9 mouse cellular contexts compared by ENCODE assay signal in the genomic region with DNA sequence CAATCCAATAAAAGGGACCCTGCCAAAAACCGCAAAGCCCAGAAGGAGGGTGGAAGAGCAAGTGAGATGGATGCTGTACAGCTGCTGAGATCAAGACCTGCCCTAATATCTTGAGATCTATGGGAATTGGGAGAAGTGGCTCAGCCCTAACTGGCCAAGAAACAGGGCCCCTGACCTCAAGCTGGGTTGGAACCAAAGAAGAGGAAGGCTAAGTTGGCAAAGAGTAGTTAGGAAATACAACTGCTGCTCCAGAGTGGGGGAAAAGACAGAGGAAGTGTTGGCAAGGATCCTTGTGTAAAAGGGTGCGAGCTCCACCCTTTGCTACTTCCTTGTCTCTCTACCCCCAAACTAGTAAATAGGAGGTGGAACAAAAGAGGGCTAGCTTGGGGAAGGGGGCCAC. TPM values are rescaled to one million over a fixed set of nuclear protein-coding genes. Genes with fewer than 3 reads are reported as not detected.
DNase-seq lines count a peak whose midpoint lies in the region; ATAC-seq and TF ChIP-seq lines count a peak whose summit lies in the region.
"Had no signal": no experiment of that assay in that cellular context is flagged by ENCODE, and none has a peak within 500 bp of the region (broad histone marks: within the 10 kb centered on the region; RNA-seq: fewer than 3 reads in every experiment).

No protein-coding gene starts in this region.

- no peak for TF ChIP-seq CTCF in spleen, adult 2 months (IDR thresholded peaks at IDR 0.05; ENCODE audit: extremely low read depth, insufficient read depth, insufficient read length, insufficient replicate concordance)
- TF ChIP-seq CTCF in cerebellum, adult 2 months (IDR thresholded peaks at IDR 0.05; ENCODE audit: borderline replicate concordance, insufficient read depth, low read depth, low read length): no peak

- H3K4me2 ChIP-seq in intestine, embryonic 16.5 days (ENCODE audit: low read depth, low read length): peak overlapping the region; percentile 46

- no peak for TF ChIP-seq POLR2A in spleen, adult 2 months (IDR thresholded peaks at IDR 0.05; ENCODE audit: low read depth, low read length)
- no peak for TF ChIP-seq POLR2A in cerebellum, adult 2 months (IDR thresholded peaks at IDR 0.05; ENCODE audit: borderline replicate concordance, insufficient read depth, low read length)

- no peak for ATAC-seq in intestine, embryonic 16.5 days

- peaks cover 34% of the 10 kb centered on the region for H3K36me3 ChIP-seq in spleen, adult 2 months (ENCODE audit: control insufficient read depth, insufficient read depth, low read length)
- H3K36me3 ChIP-seq in intestine, embryonic 16.5 days (ENCODE audit: control insufficient read depth, insufficient read depth, low read length): peaks cover 6% of the 10 kb centered on the region; the same call in 1 of the 2 replicates

- no peaks in the 10 kb centered on the region for H3K27me3 ChIP-seq in spleen, adult 2 months (ENCODE audit: control insufficient read depth, insufficient read depth, low read length)
- H3K27me3 ChIP-seq in intestine, embryonic 16.5 days (replicated peaks; ENCODE audit: control insufficient read depth, insufficient read depth, low read length): no peaks in the 10 kb centered on the region
- H3K27me3 ChIP-seq in cerebellum, adult 2 months (ENCODE audit: control insufficient read depth, insufficient read depth, low read length): no peaks in the 10 kb centered on the region
- H3K27me3 ChIP-seq: Patski had no signal

- H3K9ac ChIP-seq in intestine, embryonic 16.5 days (ENCODE audit: low read depth, low read length): peak overlapping the region; percentile 69

- peaks cover 8% of the 10 kb centered on the region; the same call in 1 of the 2 replicates for H3K4me1 ChIP-seq in spleen, adult 2 months (ENCODE audit: control insufficient read depth, insufficient read depth, insufficient read length)
- H3K4me1 ChIP-seq in intestine, embryonic 16.5 days (ENCODE audit: control insufficient read depth, insufficient read depth, low read length): peaks cover 6% of the 10 kb centered on the region
- no peaks in the 10 kb centered on the region; the same call in 1 of the 2 replicates for H3K4me1 ChIP-seq in cerebellum, adult 2 months (ENCODE audit: control insufficient read depth, insufficient read depth, low read length)

- no peak for DNase-seq in spleen, adult 2 months (ENCODE audit: low read depth in 1 of 2, low spot score in 2 of 2)
- DNase-seq in spleen, postnatal 10 days (ENCODE audit: low spot score in 2 of 2): no peak
- peak; percentile 42 for DNase-seq in lung, postnatal 14 days
- no peak for DNase-seq in ovary, adult 18-20 months (ENCODE audit: low spot score)
- DNase-seq in cerebellum, adult 2 months: no peak
- no peak for DNase-seq in testis, postnatal 14 days (ENCODE audit: low spot score)
- no peak for DNase-seq in adrenal gland, adult (ENCODE audit: inconsistent age in 2 of 2, low spot score in 1 of 2)

- peak overlapping the region; percentile 29; the same call in 1 of the 2 replicates for H3K4me3 ChIP-seq in spleen, adult 2 months (ENCODE audit: extremely low read depth, insufficient read depth, insufficient read length)
- peak overlapping the region; percentile 56 for H3K4me3 ChIP-seq in intestine, embryonic 16.5 days (ENCODE audit: low read length)
- H3K4me3 ChIP-seq in cerebellum, adult 2 months (replicated peaks; ENCODE audit: insufficient read depth, low read depth, low read length): no peak overlapping the region

- 53% methylated on average over 2 of the region's 2 CpGs for WGBS in spleen, adult 2 months
- 83% methylated on average over 2 of the region's 2 CpGs for WGBS in intestine, embryonic 16.5 days
- 77% methylated on average over 2 of the region's 2 CpGs for WGBS in cerebellum, adult 2 months

- H3K27ac ChIP-seq in spleen, adult 2 months (ENCODE audit: insufficient read depth, low read length): peak overlapping the region; percentile 90
- H3K27ac ChIP-seq in intestine, embryonic 16.5 days (ENCODE audit: low read length): no peak overlapping the region
- H3K27ac ChIP-seq in cerebellum, adult 2 months (ENCODE audit: insufficient read depth, low read length): no peak overlapping the region

- H3K9me3 ChIP-seq in intestine, embryonic 16.5 days (ENCODE audit: control insufficient read depth, low read length): no peaks in the 10 kb centered on the region

RNA-seq across cellular contexts. Expression of a gene that starts 6.2 kb away (rescaled TPM):
- 499 and 568 TPM in 2 replicates for polyA plus RNA-seq in spleen, adult 2 months (2012; rRNA removed)
- 240 and 269 TPM in 2 replicates for polyA plus RNA-seq in intestine, embryonic 16.5 days (2015; fragmentation: Nextera tagmentation; extraction: Ambion mirVana)
- 141 and 162 TPM in 2 replicates for polyA plus RNA-seq in cerebellum, adult 2 months (2012; rRNA removed)

RNA-seq across cellular contexts. Expression of a gene that starts 11.1 kb away (rescaled TPM):
- polyA plus RNA-seq in spleen, adult 2 months (2012; rRNA removed): 41.6 and 54.5 TPM in 2 replicates
- 18.3 and 22.5 TPM in 2 replicates for polyA plus RNA-seq in intestine, embryonic 16.5 days (2015; fragmentation: Nextera tagmentation; extraction: Ambion mirVana)
- 49.0 and 53.6 TPM in 2 replicates for polyA plus RNA-seq in cerebellum, adult 2 months (2012; rRNA removed)

RNA-seq across cellular contexts. Expression of a gene that starts 27.2 kb away (rescaled TPM):
- 1,039 and 1,194 TPM in 2 replicates for polyA plus RNA-seq in spleen, adult 2 months (2012; rRNA removed)
- polyA plus RNA-seq in intestine, embryonic 16.5 days (2015; fragmentation: Nextera tagmentation; extraction: Ambion mirVana): 822 and 863 TPM in 2 replicates
- 511 and 570 TPM in 2 replicates for polyA plus RNA-seq in cerebellum, adult 2 months (2012; rRNA removed)

RNA-seq across cellular contexts. Expression of a gene that starts 38.3 kb away (rescaled TPM):
- polyA plus RNA-seq in spleen, adult 2 months (2012; rRNA removed): 87.5 and 113 TPM in 2 replicates
- 85.3 and 91.1 TPM in 2 replicates for polyA plus RNA-seq in intestine, embryonic 16.5 days (2015; fragmentation: Nextera tagmentation; extraction: Ambion mirVana)
- 99.4 and 100 TPM in 2 replicates for polyA plus RNA-seq in cerebellum, adult 2 months (2012; rRNA removed)

RNA-seq across cellular contexts. Expression of a gene that starts 38.7 kb away (rescaled TPM):
- polyA plus RNA-seq in spleen, adult 2 months (2012; rRNA removed): 12.0 and 14.0 TPM in 2 replicates
- 12.4 and 14.5 TPM in 2 replicates for polyA plus RNA-seq in intestine, embryonic 16.5 days (2015; fragmentation: Nextera tagmentation; extraction: Ambion mirVana)
- 6.4 and 7.5 TPM in 2 replicates for polyA plus RNA-seq in cerebellum, adult 2 months (2012; rRNA removed)
